Mouse (Mus musculus) left cerebral cortex, postnatal 25 days (tissue): ENCODE results near the gene Pfkp. TPM values are rescaled to one million over a fixed set of nuclear protein-coding genes. Genes with fewer than 3 reads are reported as not detected.

ENCODE experiments used
- DNase-seq, 2 experiments: peaks; one replicate each; pipeline ENCODE4 v3.0.0; 2022; ENCODE audit warnings: low spot score in 2 of 2, mixed read lengths in 1 of 2
- intact Hi-C: fragments of 180-260 bp; cut with DNase I; formaldehyde crosslinking; loops from one replicate; pipeline ENCODE4 v1.15.1; 2025
- total RNA-seq, 2 experiments: library from RNA; stranded (reverse); gene quantifications; 2 replicates each; pipeline ENCODE4 v1.2.3; 2021

Pfkp gene
- 100 to 1,000 TPM; 262 to 270 TPM for total RNA-seq

GRCm38 (mm10) chr13:6648669-6649233 lies at the start of gene Pfkp:
Gene Pfkp, minus strand, starts transcription at chr13:6648777.
- intact Hi-C loops = no loop called here
- peak; percentile 96 to 97 for DNase-seq

DNA sequence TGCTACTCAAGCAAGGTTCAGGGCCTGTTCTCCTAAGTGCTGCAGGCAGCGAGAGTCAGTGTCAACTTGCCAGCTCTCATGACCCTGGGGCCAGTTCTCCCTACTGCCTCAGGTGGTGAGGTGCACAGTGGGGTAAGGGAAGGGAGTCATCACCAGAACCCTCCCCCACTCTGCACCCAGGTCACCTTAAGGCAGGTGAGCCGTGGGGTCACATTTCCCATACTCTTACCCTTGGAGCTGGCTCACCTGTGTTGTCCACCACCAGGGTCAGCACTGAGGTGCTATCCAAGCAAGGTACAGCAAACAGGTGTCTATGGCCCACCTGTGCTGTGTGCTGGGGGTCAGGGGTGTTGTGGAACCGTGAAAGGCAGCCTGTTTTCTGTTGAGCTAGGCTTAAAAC lies 42.0 kb upstream of the Pfkp start:
- intact Hi-C loops = no loop called here
- DNase-seq = no peak

DNA sequence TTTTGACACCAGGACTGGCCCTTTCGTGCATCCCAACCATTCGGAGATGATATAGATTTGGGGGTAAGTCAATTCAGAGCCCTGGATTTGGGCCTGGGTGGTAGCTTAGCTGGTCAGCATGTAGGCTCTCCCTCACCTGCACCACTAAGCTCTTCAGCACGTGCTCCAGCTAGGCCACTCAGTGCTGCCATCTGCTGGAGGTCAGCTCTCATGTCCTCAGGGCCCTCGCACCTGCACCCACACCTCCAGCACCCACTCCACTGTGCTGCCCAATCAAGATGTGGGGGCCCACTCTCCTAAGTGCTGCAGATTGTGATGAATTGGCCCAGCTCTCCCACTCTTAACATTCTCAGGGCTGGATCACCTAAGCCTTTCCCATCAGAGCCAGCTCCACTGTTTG lies 41.4 kb upstream of the Pfkp start:
- intact Hi-C loops = no loop called here
- DNase-seq = peak in 1 of 2 experiments; percentile 25

GRCm38 (mm10) chr13:6688790-6689433 lies 40.3 kb upstream of the Pfkp start:
- peak; percentile 68 to 79 for DNase-seq
- intact Hi-C loops = no loop called here

DNA sequence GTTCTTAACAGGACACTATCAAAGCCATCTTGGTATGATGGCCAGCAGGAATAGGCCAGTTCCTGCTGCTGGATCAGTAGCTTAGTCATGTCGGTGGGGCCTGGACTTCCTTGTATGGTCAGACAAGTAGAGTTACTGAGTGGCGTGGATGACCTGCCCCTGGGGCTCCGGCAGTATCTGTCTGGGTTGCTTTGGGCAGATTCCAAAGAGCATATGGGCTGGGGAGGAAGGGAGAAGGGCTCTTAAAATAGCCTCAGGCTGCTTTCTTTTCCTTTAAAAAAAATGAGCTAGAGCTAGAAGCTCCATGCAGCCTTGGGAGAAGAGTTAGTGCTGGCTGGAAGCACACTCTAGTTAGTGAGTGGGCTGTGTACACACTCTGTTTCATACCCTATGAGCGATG lies 18.3 kb upstream of the Pfkp start:
- DNase-seq = peak in 1 of 2 experiments; percentile 82
- intact Hi-C loops = no loop called here

DNA sequence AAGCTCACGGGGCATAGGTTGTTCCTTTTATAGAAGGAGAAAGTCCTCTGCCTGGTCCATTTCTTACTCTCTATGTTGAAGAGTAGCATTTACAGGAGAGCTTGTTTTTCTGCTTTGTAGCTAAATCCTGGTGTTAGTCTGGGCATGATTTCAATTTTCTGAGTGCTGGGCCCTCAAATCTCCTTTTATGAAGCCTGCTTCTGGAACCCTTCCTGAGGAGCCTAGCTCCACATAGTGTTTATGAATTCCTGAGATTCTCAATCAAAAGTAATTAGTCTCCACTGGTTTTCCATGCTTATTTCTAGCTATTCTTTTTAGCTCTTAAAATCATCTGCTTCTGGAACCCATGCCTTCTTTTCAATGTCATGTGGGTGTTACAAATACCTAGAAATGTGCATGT lies 16.9 kb upstream of the Pfkp start:
- DNase-seq = peak in 1 of 2 experiments; percentile 74
- intact Hi-C loops = no loop called here

- intact Hi-C loops = no loop called here
- no peak for DNase-seq
Observed at GRCm38 (mm10) chr13:6664216-6664615, 15.6 kb upstream of the Pfkp start.

- intact Hi-C loops = no loop called here
- peak; percentile 68 to 94 for DNase-seq
Observed at GRCm38 (mm10) chr13:6659314-6659713, 10.7 kb upstream of the Pfkp start.

DNA sequence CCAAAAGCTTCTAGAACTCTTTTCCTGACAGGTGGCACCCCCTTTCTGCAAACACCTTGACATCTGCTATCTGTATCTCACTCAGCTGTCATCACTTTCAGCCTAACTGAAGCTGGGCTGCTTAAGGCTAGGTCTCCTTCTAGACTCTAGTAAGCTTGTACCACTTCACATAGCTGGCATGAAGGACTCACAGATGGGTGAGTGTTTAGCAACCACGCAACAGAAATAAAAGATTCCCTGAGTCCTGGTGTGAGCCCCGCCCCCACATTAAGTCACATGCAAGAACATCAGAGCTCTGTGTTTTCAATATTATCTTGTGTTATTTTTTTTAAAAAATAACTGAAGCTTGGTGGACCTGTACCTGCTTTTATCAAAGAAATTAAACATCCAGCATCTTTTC lies 8.7 kb upstream of the Pfkp start:
- peak in 1 of 2 experiments; percentile 76 for DNase-seq
- intact Hi-C loops = no loop called here

GRCm38 (mm10) chr13:6649542-6649941 lies 965 bp upstream of the Pfkp start:
- intact Hi-C loops = no loop called here
- no peak for DNase-seq

DNA sequence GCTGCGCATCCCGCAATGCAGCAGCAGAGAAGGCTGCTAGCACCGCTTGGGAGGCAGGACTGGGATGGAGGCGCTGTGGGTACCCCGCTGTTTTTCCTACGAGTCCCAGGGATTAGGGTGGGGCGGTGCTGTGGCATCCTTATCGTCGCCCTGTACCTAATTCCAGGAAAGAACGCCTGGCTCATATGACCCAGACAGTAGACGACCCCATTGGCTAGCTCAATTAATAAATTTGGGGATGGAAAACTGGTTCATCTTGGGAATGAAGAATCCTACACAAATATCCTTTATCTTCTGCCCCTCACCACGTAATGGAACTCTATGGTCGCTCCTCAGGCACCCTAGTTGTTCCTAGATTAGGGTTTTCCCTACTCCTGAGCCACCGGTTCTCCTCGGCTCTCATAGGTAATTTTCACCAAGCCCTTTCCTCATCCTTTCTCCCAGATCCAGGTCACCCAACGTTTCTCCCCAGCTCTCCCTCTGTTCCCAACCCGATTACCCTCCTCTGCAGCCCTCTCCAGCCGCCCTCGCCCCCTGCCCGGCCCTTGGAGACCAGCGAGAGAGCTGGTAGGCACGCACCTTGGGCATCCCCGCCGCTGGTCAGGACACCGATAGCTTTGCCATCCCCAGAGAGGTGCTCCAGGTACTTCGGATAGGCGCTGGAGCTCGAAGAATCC lies 447 bp downstream of the Pfkp start:
- peak in 1 of 2 experiments; percentile 56 for DNase-seq
- intact Hi-C loops = no loop called here

DNA sequence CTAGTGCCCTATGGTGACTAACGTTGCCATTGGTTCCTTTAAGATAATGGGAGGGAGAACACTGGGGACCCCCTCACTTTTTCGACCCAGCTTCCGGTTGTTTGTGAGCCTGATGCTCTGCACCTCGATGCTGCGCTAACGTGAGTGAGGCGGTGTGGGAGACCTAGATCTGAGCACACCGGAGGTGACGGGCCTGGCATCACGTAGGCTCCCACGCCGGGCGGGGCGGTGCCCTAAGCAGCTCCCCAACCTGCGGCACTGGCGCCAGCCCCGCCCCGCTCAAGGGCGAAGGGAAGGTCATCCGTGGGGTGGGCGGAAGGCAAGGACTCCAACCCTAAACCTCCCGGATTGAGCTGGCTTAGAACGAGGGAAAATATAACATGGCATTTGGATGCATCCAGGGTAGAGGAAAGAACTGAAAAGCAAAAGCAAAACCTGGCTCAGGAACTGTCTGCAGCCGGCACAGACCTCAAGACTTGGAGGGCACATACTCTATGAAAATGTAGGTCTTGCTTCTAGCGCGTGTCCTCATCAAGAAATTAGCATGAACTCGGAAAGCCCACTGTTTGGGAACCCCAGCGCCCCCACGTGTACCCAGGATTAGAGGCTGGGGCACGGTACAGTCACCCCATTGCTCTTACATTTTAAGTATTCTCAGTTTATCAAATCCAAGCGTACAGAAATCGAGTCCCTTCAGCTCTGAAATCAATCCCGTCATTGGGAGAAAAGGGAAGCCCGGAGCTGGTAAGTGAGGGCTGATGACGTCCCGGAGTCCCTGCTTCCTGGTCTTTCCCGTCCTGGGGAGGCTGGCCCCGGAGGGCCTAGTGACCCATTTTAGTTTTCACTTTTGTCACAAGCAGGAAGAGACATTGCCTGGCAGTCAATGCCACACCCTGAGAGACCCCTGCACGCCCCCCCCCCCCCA lies 1.2 kb downstream of the Pfkp start:
- DNase-seq = peak; percentile 65
- intact Hi-C loops = no loop called here

- DNase-seq = no peak
- intact Hi-C loops = no loop called here
Observed at GRCm38 (mm10) chr13:6646674-6647066, 1.9 kb downstream of the Pfkp start.

GRCm38 (mm10) chr13:6646266-6646665 lies 2.3 kb downstream of the Pfkp start:
- intact Hi-C loops = no loop called here
- no peak for DNase-seq

GRCm38 (mm10) chr13:6643968-6644367 lies 4.6 kb downstream of the Pfkp start:
- DNase-seq = no peak
- intact Hi-C loops = no loop called here

GRCm38 (mm10) chr13:6643026-6643425 lies 5.6 kb downstream of the Pfkp start:
- intact Hi-C loops = no loop called here
- no peak for DNase-seq

DNA sequence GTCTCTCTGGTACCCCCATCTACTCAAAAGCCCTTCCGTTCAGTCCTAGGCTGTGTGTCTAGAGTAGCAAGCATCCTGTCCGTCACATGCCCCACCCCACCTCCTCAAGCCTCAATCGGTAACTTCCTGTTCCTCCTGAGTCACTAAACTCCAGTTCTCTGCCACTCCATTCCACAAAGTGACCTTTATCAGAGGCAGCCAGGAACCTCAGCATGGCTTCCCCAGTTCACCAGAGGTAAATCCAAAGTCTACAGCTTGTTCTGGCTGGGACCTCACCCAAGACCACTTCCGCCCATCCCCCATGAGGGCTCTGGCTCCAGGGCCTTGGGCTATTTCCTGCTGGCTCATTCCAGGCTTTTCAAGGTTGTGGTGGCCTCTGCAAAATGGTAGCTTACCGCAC lies 6.1 kb downstream of the Pfkp start:
- intact Hi-C loops = no loop called here
- DNase-seq = no peak

- DNase-seq = no peak
- intact Hi-C loops = no loop called here
Observed at GRCm38 (mm10) chr13:6641497-6641896, 7.1 kb downstream of the Pfkp start.

- intact Hi-C loops = no loop called here
- no peak for DNase-seq
Observed at GRCm38 (mm10) chr13:6639507-6640030, 9.0 kb downstream of the Pfkp start.

- intact Hi-C loops = no loop called here
- no peak for DNase-seq
Observed at GRCm38 (mm10) chr13:6638976-6639375, 9.6 kb downstream of the Pfkp start.
